Mouse (Mus musculus) cerebellum, adult 2 months (tissue): ENCODE measurements around the gene Alkbh1. TPM values are rescaled to one million over a fixed set of nuclear protein-coding genes. Genes with fewer than 3 reads are reported as not detected.
"Not testable (repeated sequence)": the region's sequence is repeated elsewhere in the genome, so short reads cannot be mapped to it uniquely, and the experiment has no call there.

Source experiments
- DNase-seq, 2 experiments: peaks; one replicate each; pipeline ENCODE4 v3.0.0; 2021
- H3K27ac ChIP-seq: fragments of 200-500 bp; 2 replicates; pipeline ENCODE4 v1.5.1; 2012; ENCODE audit warnings: low read length, control low read depth, inconsistent platforms; ENCODE audit not compliant: insufficient read depth
- H3K27me3 ChIP-seq: fragments of 200-500 bp; 2 replicates; pipeline ENCODE4 v1.6.1; 2012; ENCODE audit warnings: inconsistent platforms, mild to moderate bottlenecking, low read length, moderate library complexity; ENCODE audit not compliant: control insufficient read depth, insufficient read depth
- H3K4me1 ChIP-seq: fragments of 200-500 bp; 2 replicates; pipeline ENCODE4 v1.6.1; 2011; ENCODE audit warnings: low read length; ENCODE audit not compliant: control insufficient read depth, insufficient read depth
- H3K4me3 ChIP-seq: fragments of 200-500 bp; replicated peaks from 2 replicates; pipeline ENCODE3; 2011; ENCODE audit warnings: mild to moderate bottlenecking, low read depth, low read length, control low read depth; ENCODE audit not compliant: insufficient read depth
- CTCF ChIP-seq: fragments of 200-500 bp; IDR thresholded peaks from 2 replicates; pipeline ENCODE4 v1.5.1; 2011; ENCODE audit warnings: low read depth, mild to moderate bottlenecking, control low read depth, low read length, moderate library complexity, borderline replicate concordance; ENCODE audit not compliant: insufficient read depth
- POLR2A ChIP-seq: fragments of 200-500 bp; IDR thresholded peaks from 2 replicates; pipeline ENCODE4 v1.6.1; 2011; ENCODE audit warnings: low read length, control low read depth, borderline replicate concordance; ENCODE audit not compliant: insufficient read depth
- WGBS: fragments of 180-500 bp; shearing (Covaris S2); methylation state at CpG from one replicate; pipeline ENCODE4 v1.1.7; 2018; 5-methylcytosine and 5-hydroxymethylcytosine counted together
- polyA plus RNA-seq: library from polyadenylated mRNA; depleted of rRNA; stranded (reverse); fragments of >200 nt; gene quantifications from 2 replicates; pipeline ENCODE4 v1.2.3, GENCODE M21; 2012; rRNA removed

Gene Alkbh1
- 18.3 and 22.0 TPM in 2 replicates for polyA plus RNA-seq

- WGBS, result under 1% methylated on average over 28 of the region's 28 CpGs
- TF ChIP-seq POLR2A (peak; percentile 67; the same call in 1 of the 2 replicates), CTCF (no peak)
- Histone ChIP-seq H3K27me3 (no peaks in the 10 kb centered on the region), H3K4me1 (no peaks in the 10 kb centered on the region; the same call in 1 of the 2 replicates), H3K4me3 (peak within 1 kb of the TSS; percentile 96), H3K27ac (no peak within 1 kb of the TSS)
- peak; percentile 91 for DNase-seq
Observed at GRCm38 (mm10) chr12:87443700-87444122, at the start of gene Alkbh1, which contains the start of gene Slirp. Gene Alkbh1, minus strand, starts transcription at chr12:87444017. Gene Slirp, plus strand, starts transcription at chr12:87443896.

GRCm38 (mm10) chr12:87488683-87489082 is 44.9 kb upstream of the Alkbh1 start:
- H3K27ac ChIP-seq, H3K4me1 ChIP-seq, H3K27me3 ChIP-seq, H3K4me3 ChIP-seq, DNase-seq: not testable (repeated sequence)
- WGBS, result 58% methylated on average over 2 of the region's 2 CpGs

- DNase-seq, H3K4me3 ChIP-seq, H3K4me1 ChIP-seq, H3K27me3 ChIP-seq, H3K27ac ChIP-seq: not testable (repeated sequence)
- 70% methylated on average over 5 of the region's 5 CpGs for WGBS
Observed at GRCm38 (mm10) chr12:87482482-87482881, 38.7 kb upstream of the Alkbh1 start.

GRCm38 (mm10) chr12:87474756-87475155 is 30.9 kb upstream of the Alkbh1 start:
- H3K4me1 ChIP-seq, result peaks cover 3% of the 10 kb centered on the region
- WGBS, result 80% methylated on average over 3 of the region's 3 CpGs
- no peaks in the 10 kb centered on the region for H3K27me3 ChIP-seq
- DNase-seq, result no peak
- no peak overlapping the region for H3K27ac ChIP-seq
- H3K4me3 ChIP-seq, result no peak overlapping the region
- TF ChIP-seq POLR2A (no peak), CTCF (no peak)

- H3K4me1 ChIP-seq, result peaks cover 3% of the 10 kb centered on the region
- DNase-seq, result peak; percentile 93 to 95
- H3K4me3 ChIP-seq, result peak within 1 kb of the TSS; percentile 96
- WGBS, result 3% methylated on average over 44 of the region's 45 CpGs
- H3K27me3 ChIP-seq, result no peaks in the 10 kb centered on the region
- peak within 1 kb of the TSS; percentile 93 for H3K27ac ChIP-seq
- TF ChIP-seq POLR2A, result peak; percentile 71; the same call in 1 of the 2 replicates
- no peak for TF ChIP-seq CTCF
Observed at GRCm38 (mm10) chr12:87471964-87472786, 28.4 kb upstream of the Alkbh1 start, which contains the start of gene Snw1. Gene Snw1, minus strand, starts transcription at chr12:87472274.

- DNase-seq, result no peak
- no peak for TF ChIP-seq CTCF
- TF ChIP-seq POLR2A, result no peak
- WGBS, result 0% methylated on average over 19 of the region's 19 CpGs
- H3K4me1 ChIP-seq, result peaks cover 3% of the 10 kb centered on the region
- no peaks in the 10 kb centered on the region for H3K27me3 ChIP-seq
- H3K4me3 ChIP-seq, result peak overlapping the region; percentile 96
- H3K27ac ChIP-seq, result peak overlapping the region; percentile 93
Observed at GRCm38 (mm10) chr12:87471421-87471963, 27.7 kb upstream of the Alkbh1 start.

GRCm38 (mm10) chr12:87470263-87471136 is 26.7 kb upstream of the Alkbh1 start:
- 76% methylated on average over 7 of the region's 7 CpGs for WGBS
- H3K4me1 ChIP-seq, result peaks cover 3% of the 10 kb centered on the region
- no peaks in the 10 kb centered on the region for H3K27me3 ChIP-seq
- peak overlapping the region; percentile 96 for H3K4me3 ChIP-seq
- no peak overlapping the region for H3K27ac ChIP-seq
- TF ChIP-seq CTCF (no peak), POLR2A (no peak)
- no peak for DNase-seq
